Mouse (Mus musculus) layer of hippocampus, postnatal 10 days (tissue): ENCODE results near the gene Spint5. TPM values are rescaled to one million over a fixed set of nuclear protein-coding genes. Genes with fewer than 3 reads are reported as not detected.
A peak's percentile ranks its signal among the peaks of the same experiment; 100 is the strongest.

ENCODE experiments used
- DNase-seq, 2 experiments: peaks; one replicate each; pipeline ENCODE4 v3.0.0; 2021; ENCODE audit warnings: low spot score in 2 of 2
- total RNA-seq, 2 experiments: library from RNA; stranded (reverse); gene quantifications; 2 replicates each; pipeline ENCODE4 v1.2.3; 2021

The Spint5 gene
- total RNA-seq, 2 experiments from 2014 or later = not detected

DNA sequence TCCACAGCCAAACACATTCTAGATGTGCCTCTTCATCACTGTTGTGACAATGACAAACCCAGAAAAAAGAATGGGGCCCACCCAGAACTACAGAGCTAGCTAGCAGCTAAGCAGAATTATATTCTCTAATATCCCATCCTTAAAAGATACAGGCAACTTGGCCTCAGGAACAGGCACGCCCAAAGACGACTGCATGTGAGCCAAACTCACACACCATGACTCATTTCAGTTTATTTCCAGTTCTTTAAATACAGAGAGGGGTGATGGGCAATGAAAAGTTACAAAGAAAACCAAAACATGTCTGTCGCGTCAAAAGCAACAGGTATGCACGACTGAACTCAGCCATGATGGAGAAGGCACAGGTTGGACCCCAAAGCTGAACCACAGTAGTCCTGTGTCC lies 20.3 kb downstream of the Spint5 start:
- DNase-seq = no peak

DNA sequence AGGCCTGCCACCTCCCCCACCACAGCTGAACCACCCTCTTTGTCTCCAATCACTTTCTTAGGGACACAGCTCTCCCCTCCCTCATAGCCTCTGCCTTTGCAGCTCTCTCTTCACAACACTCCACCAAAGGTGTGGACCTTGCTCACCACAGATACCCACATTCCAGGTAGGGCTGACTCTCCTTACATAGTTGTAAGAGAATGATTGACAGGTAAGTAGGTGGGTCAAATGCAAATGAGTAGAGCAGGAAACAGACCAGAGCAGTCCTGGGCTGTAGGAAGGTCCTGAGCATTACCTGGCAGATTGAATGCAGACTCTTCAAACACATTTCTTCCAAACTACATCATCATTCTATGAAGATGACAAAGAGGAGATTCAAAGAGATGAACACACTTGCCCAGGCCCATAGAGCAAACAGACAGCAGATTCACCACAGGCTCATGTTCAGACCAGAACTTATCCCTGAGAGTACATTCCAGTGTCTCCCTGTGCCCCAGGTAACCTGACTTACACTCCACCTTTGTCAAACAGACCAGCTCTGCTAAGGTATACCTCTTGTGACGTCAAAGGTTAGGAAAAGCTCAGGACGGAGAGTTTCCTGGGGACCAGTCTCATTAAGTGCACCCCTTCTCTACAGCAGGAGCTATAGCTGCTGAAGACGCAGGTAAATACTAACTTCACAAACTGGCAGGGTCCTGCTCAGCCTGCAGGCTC lies 22.4 kb downstream of the Spint5 start:
- DNase-seq = no peak

GRCm38 (mm10) chr2:164739876-164740275 lies 24.8 kb downstream of the Spint5 start:
- no peak for DNase-seq

GRCm38 (mm10) chr2:164744987-164745386 lies 29.9 kb downstream of the Spint5 start:
- DNase-seq = no peak

- peak; percentile 95 to 96 for DNase-seq
Observed at GRCm38 (mm10) chr2:164745843-164746479, 30.9 kb downstream of the Spint5 start, which contains the start of the genes Wfdc3 and Dnttip1. Gene Wfdc3, minus strand, starts transcription at chr2:164745931. Gene Dnttip1, plus strand, starts transcription at chr2:164745983.

DNA sequence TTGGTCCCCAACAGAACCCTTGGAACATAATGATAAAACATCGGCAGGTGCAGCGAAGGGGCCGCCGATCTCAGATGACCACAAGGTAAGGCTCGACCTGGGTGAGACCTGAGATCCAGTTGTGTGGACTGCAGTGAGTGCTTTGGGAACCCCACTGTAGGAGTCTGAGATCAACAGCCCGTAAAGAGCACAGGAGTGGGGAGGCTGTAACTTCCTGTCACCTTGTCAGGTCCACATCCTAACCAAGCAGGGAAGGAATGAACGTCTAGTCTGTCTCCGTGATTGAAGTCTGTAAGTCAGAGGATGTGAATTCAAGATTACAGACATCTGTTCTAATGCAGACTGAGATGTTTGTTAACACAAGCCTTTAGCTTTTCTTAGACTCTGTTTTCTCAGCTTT lies 31.6 kb downstream of the Spint5 start:
- no peak for DNase-seq

GRCm38 (mm10) chr2:164748191-164748590 lies 33.1 kb downstream of the Spint5 start:
- no peak for DNase-seq

DNA sequence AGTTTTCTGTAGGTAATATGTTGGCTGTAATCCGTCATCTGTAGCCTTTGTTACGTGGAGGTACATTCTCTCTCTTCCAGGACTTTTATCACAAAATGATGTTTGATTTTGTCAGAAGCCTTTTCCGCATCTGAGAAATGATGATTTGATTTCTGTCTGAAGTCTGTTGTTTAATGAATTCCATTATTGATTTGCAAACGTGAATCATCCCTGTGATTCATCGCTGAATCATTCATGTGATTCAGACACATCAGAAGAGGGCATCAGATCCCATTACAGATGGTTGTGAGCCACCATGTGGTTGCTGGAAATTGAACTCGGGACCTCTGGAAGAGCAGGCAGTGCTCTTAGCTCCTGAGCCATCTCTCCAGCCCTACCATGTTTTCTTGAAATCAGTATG lies 33.9 kb downstream of the Spint5 start:
- DNase-seq = no peak

- no peak for DNase-seq
Observed at GRCm38 (mm10) chr2:164752454-164752853, 37.3 kb downstream of the Spint5 start.

DNA sequence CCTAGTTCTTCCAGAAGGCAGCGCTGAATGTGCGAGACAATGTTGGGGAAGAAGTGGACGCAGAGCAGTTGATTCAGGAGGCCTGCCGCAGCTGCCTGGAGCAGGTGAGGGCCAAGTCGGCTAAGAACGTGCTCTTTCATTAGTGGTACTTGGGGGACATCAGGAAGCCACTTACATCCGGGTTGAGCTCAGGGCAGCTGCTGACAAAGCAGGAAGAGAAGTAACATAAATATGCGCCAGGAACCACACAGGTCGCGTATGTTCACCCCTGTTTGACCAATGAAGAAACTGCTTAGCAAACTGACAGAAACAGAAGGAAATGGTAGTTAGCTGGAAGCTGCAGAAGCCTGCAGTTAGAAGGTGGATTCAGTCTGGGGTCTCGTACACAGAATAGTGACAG lies 39.0 kb downstream of the Spint5 start:
- no peak for DNase-seq

GRCm38 (mm10) chr2:164754800-164755199 lies 39.7 kb downstream of the Spint5 start:
- DNase-seq = no peak

DNA sequence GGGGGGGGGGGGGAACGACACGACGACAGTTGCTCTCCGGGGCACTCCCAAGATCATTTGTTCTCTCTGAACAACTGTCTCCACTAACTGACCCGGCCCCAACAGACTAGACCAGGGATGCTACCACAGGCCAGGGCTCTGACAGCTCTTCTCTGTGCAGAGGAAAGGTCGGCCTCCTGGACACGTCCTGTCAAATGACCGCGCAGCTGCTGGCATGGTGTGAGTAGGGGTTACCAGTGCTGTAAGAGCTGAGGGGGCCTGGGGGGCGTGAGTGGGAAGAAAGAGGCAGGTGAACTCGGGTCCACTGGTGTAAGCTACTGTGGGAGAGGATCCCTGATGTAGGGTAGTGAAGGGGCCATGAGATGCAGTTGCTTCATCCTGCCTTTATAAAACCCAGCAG lies 42.7 kb downstream of the Spint5 start:
- no peak for DNase-seq

GRCm38 (mm10) chr2:164758692-164759091 lies 43.6 kb downstream of the Spint5 start:
- DNase-seq = no peak

DNA sequence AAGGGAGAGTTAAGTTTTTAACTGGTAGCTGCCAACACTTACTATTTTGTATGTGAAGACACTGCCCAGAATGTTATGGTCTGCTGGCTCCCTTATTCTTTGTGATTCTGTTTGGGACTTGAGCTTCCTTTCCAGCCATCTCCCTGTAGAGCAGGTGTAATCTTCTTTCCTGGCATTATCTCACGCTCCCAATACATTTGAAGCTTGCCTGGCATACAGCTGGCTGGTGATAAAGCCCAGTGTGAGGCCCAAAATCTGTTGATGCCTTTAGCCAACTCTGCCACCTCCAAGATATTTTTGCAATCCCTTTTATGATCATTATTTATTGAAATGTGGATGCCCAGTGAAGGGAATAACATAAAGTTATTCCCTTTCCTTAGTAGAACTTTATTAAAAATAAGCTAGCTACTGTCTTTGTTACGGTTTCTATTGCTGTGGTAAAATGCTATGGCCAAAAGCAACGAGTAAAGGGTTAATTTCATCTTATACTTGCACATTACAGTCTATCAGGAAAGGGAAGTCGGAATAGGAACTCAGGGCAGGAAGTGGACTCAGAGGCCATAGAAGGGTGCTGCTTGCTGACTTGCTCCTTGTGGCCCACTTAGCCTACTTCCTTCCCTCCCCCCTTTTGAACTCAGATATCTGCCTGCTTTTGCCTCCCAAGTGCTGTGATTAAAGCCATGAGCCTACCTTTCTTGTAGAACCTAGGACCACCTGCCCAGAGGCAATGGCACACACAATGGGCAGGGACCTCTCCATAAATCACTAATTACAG lies 45.1 kb downstream of the Spint5 start:
- no peak for DNase-seq

DNA sequence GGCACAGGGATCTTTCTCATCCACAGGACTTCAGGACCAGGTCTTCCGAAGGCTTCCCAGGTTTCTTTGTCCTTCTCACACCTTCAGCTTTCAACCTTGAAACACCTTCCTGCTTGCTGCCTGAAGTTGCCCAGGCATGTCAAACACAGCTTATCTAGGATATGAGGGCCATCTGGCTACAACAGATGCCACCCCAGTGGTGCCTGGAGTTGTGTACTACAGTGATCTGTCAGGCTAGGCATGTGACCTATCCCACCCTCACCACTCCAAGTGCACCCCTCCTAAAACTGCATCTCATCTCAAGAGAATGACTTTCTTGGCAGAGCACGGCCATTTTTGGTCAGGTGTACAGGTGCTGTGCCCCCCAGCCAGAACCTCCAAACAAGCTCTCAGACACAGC lies 46.4 kb downstream of the Spint5 start:
- no peak for DNase-seq

GRCm38 (mm10) chr2:164761971-164762370 lies 46.9 kb downstream of the Spint5 start:
- no peak for DNase-seq

DNA sequence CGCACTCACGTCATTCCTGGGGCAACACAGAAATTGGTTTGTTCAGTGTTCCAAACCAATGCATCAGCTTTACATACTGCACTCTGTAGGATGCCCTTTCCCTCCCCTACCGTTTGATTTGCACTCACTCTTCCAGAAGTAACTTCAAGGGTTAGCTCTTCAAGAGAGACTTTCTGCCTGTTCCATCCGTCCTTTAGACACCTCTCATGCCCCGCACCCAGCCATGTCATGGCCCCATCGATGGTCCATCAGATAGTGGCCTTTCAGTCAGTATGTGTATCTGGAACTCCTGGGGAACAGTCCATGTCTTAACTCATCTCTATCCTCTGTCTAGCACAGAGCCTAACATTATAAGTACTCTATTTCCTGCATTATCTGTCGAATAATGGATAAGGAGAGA lies 47.5 kb downstream of the Spint5 start:
- no peak for DNase-seq

- DNase-seq = no peak
Observed at GRCm38 (mm10) chr2:164765841-164766240, 50.7 kb downstream of the Spint5 start.
